Mouse (Mus musculus) liver, adult 2 months (tissue): ENCODE measurements around the gene Lhfpl2. TPM values are rescaled to one million over a fixed set of nuclear protein-coding genes. Genes with fewer than 3 reads are reported as not detected.

ENCODE experiments used
- DNase-seq: peaks from one replicate; pipeline ENCODE4 v3.0.0-alpha.2; 2011; ENCODE audit warnings: low read depth, low spot score; ENCODE audit errors: extremely low read depth
- H3K27ac ChIP-seq: fragments of 200-500 bp; replicated peaks from 2 replicates; pipeline ENCODE4 v1.5.1; 2012; ENCODE audit warnings: low read depth, mild to moderate bottlenecking, control low read depth, inconsistent platforms, low read length; ENCODE audit not compliant: insufficient read depth
- H3K27me3 ChIP-seq: fragments of 200-500 bp; 2 replicates; pipeline ENCODE4 v1.6.1; 2012; ENCODE audit warnings: mild to moderate bottlenecking, moderate library complexity, low read length, inconsistent platforms; ENCODE audit not compliant: control insufficient read depth, insufficient read depth
- H3K36me3 ChIP-seq: fragments of 200-500 bp; 2 replicates; pipeline ENCODE4 v1.6.1; 2012; ENCODE audit warnings: low read length, inconsistent platforms; ENCODE audit not compliant: control insufficient read depth, insufficient read depth
- H3K4me1 ChIP-seq: fragments of 200-500 bp; 2 replicates; pipeline ENCODE4 v1.6.1; 2011; ENCODE audit warnings: low read length; ENCODE audit not compliant: control insufficient read depth, insufficient read depth
- H3K4me3 ChIP-seq: fragments of 200-500 bp; 2 replicates; pipeline ENCODE4 v1.5.1; 2011; ENCODE audit warnings: low read depth, mild to moderate bottlenecking, control low read depth, low read length, moderate library complexity; ENCODE audit not compliant: insufficient read depth
- H3K79me2 ChIP-seq: fragments of 200-500 bp; 2 replicates; pipeline ENCODE4 v1.6.1; 2012; ENCODE audit warnings: inconsistent platforms, mild to moderate bottlenecking, low read length, moderate library complexity; ENCODE audit not compliant: control insufficient read depth, insufficient read depth
- H3K9ac ChIP-seq: fragments of 200-500 bp; 2 replicates; pipeline ENCODE4 v1.6.1; 2012; ENCODE audit warnings: low read depth, mild to moderate bottlenecking, control low read depth, inconsistent platforms, low read length
- CTCF ChIP-seq: fragments of 200-500 bp; IDR thresholded peaks from 2 replicates; pipeline ENCODE4 v1.5.1; 2011; ENCODE audit warnings: low read depth, low read length, control low read depth
- POLR2A ChIP-seq: fragments of 200-500 bp; IDR thresholded peaks from 2 replicates; pipeline ENCODE4 v1.6.1; 2011; ENCODE audit warnings: low read length, control low read depth; ENCODE audit not compliant: insufficient read depth; ENCODE audit errors: extremely low read depth
- WGBS: fragments of 180-500 bp; shearing (Covaris S2); methylation state at CpG from one replicate; pipeline ENCODE4 v1.1.7; 2018; 5-methylcytosine and 5-hydroxymethylcytosine counted together
- polyA plus RNA-seq: library from polyadenylated mRNA; depleted of rRNA; stranded (reverse); fragments of >200 nt; gene quantifications from 2 replicates; pipeline ENCODE4 v1.2.3, GENCODE M21; 2012
- total RNA-seq: library from RNA; depleted of rRNA; stranded (reverse); fragments of >200 nt; gene quantifications from 2 replicates; pipeline ENCODE4 v1.2.3, GENCODE M21; 2014

Lhfpl2 gene
- total and polyA plus RNA-seq, 2 experiments = 4.1 to 8.7 TPM

DNA sequence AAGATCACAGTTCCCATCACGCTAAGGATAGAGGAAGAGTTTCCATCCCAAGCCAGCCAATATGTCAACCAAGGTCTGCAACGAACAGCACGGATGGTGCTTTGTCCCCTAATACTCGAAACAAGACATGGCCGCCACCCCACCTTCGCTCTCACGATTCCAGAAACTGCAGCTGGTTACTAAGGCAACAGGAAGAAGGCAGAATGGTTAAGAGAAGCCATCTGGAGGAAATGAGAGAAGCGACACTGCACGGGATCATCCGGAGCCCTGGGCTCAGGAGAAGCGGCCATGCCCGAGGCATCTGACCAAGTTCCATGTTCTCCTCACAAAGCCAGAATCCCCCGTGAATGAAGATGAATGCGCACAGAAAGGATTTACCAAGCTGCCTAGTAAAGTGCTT is 166.0 kb downstream of the Lhfpl2 start:
- Histone ChIP-seq H3K4me3 (no peak overlapping the region), H3K27ac (no peak overlapping the region), H3K79me2 (no peaks in the 10 kb centered on the region), H3K27me3 (no peaks in the 10 kb centered on the region), H3K36me3 (peaks cover 22% of the 10 kb centered on the region; the same call in 1 of the 2 replicates), H3K9ac (no peak overlapping the region), H3K4me1 (no peaks in the 10 kb centered on the region)
- DNase-seq = no peak
- no peak for TF ChIP-seq CTCF
- TF ChIP-seq POLR2A = no peak
- 90% methylated on average over 14 of the region's 14 CpGs for WGBS

GRCm38 (mm10) chr13:94224717-94225705 is 167.4 kb downstream of the Lhfpl2 start:
- no peaks in the 10 kb centered on the region for H3K4me1 ChIP-seq
- no peaks in the 10 kb centered on the region for H3K27me3 ChIP-seq
- H3K36me3 ChIP-seq = peaks cover 29% of the 10 kb centered on the region
- H3K9ac ChIP-seq = no peak overlapping the region
- TF ChIP-seq CTCF = no peak
- H3K4me3 ChIP-seq = no peak overlapping the region
- WGBS = 98% methylated on average over 38 of the region's 38 CpGs
- no peak for DNase-seq
- H3K79me2 ChIP-seq = no peaks in the 10 kb centered on the region
- no peak overlapping the region for H3K27ac ChIP-seq

- DNase-seq = no peak
Observed at GRCm38 (mm10) chr13:94231871-94232270, 174.3 kb downstream of the Lhfpl2 start.

DNA sequence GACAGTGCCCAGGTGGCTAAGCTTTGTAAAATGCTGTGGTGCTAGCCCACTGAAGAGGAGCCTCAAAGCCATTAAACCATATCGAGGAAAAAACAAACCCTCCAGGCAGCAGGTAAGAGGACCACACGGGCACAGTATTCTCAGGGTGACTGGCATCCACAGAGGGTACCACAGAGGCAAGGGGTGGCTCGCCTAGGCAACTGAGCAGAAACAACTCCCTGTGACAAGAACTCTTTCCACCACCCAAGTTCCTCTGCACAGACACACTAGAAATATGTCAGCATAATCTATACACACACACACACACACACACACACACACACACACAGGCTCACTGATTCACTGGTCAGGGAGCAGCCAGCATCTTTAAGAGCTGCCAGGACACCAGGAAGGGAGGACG is 181.9 kb downstream of the Lhfpl2 start:
- no peaks in the 10 kb centered on the region for H3K27me3 ChIP-seq
- no peak overlapping the region for H3K27ac ChIP-seq
- peaks cover 11% of the 10 kb centered on the region for H3K4me1 ChIP-seq
- H3K36me3 ChIP-seq = no peaks in the 10 kb centered on the region
- no peak for DNase-seq
- TF ChIP-seq CTCF = no peak
- WGBS = 81% methylated on average over 4 of the region's 4 CpGs
- no peak overlapping the region for H3K9ac ChIP-seq
- no peak overlapping the region for H3K4me3 ChIP-seq
- H3K79me2 ChIP-seq = peaks cover 34% of the 10 kb centered on the region

More at GRCm38 (mm10) chr13:94231871-94232270, 174.3 kb downstream of the Lhfpl2 start:
- Histone ChIP-seq H3K36me3 (peaks cover 29% of the 10 kb centered on the region), H3K9ac (no peak overlapping the region), H3K79me2 (peaks cover 4% of the 10 kb centered on the region; the same call in 1 of the 2 replicates), H3K27me3 (no peaks in the 10 kb centered on the region), H3K4me1 (no peaks in the 10 kb centered on the region), H3K27ac (no peak overlapping the region), H3K4me3 (no peak overlapping the region)
- 93% methylated on average over 14 of the region's 14 CpGs for WGBS
- TF ChIP-seq POLR2A (no peak), CTCF (no peak)

- no peak overlapping the region for H3K9ac ChIP-seq
- H3K79me2 ChIP-seq = peaks cover 34% of the 10 kb centered on the region
- WGBS = 96% methylated on average over 6 of the region's 6 CpGs
- H3K27me3 ChIP-seq = no peaks in the 10 kb centered on the region
- TF ChIP-seq POLR2A (no peak), CTCF (no peak)
- H3K36me3 ChIP-seq = no peaks in the 10 kb centered on the region
- H3K27ac ChIP-seq = no peak overlapping the region
- H3K4me1 ChIP-seq = peaks cover 11% of the 10 kb centered on the region
- H3K4me3 ChIP-seq = no peak overlapping the region
- no peak for DNase-seq
Observed at GRCm38 (mm10) chr13:94240111-94240510, 182.5 kb downstream of the Lhfpl2 start.

- no peaks in the 10 kb centered on the region for H3K36me3 ChIP-seq
- no peak overlapping the region for H3K9ac ChIP-seq
- no peak for DNase-seq
- TF ChIP-seq CTCF (no peak), POLR2A (no peak)
- no peak overlapping the region for H3K4me3 ChIP-seq
- H3K4me1 ChIP-seq = peaks cover 11% of the 10 kb centered on the region
- no peaks in the 10 kb centered on the region for H3K27me3 ChIP-seq
- H3K27ac ChIP-seq = no peak overlapping the region
- H3K79me2 ChIP-seq = peaks cover 38% of the 10 kb centered on the region
- WGBS = 65% methylated on average over 5 of the region's 5 CpGs
Observed at GRCm38 (mm10) chr13:94240873-94241272, 183.3 kb downstream of the Lhfpl2 start.
